Mouse (Mus musculus): ENCODE measurements around the gene Sco2. TPM values are rescaled to one million over a fixed set of nuclear protein-coding genes. Genes with fewer than 3 reads are reported as not detected.

The Sco2 gene
- polyA plus RNA-seq, 1 experiment from 2014 or later = 7.4 TPM

- Histone ChIP-seq H3K4me2 (no peak overlapping the region), H3K36me3 (ENCODE audit: control insufficient read depth, insufficient read depth, low read length) (no peaks in the 10 kb centered on the region), H3K27ac (ENCODE audit: low read depth, low read length) (no peak overlapping the region), H3K4me1 (ENCODE audit: control insufficient read depth, insufficient read depth, low read length) (no peaks in the 10 kb centered on the region), H3K27me3 (ENCODE audit: control insufficient read depth, insufficient read depth, low read length) (no peaks in the 10 kb centered on the region), H3K9me3 (replicated peaks; ENCODE audit: control insufficient read depth, low read length) (no peaks in the 10 kb centered on the region), H3K4me3 (ENCODE audit: low read depth, low read length) (no peak overlapping the region), H3K9ac (ENCODE audit: low read depth, low read length) (no peak overlapping the region)
- no peak for ATAC-seq (replicated peaks; ENCODE audit: insufficient number of reproducible peaks, low FRiP score, low TSS enrichment)
- WGBS (ENCODE audit: insufficient replicate concordance) = 79% methylated on average over 4 of the region's 4 CpGs
Observed at GRCm38 (mm10) chr15:89396883-89397282, 23.2 kb upstream of the Sco2 start.

- no peak overlapping the region for H3K4me2 ChIP-seq
- WGBS (ENCODE audit: insufficient replicate concordance) = 81% methylated on average over 10 of the region's 10 CpGs
- no peaks in the 10 kb centered on the region for H3K36me3 ChIP-seq (ENCODE audit: control insufficient read depth, insufficient read depth, low read length)
- H3K9me3 ChIP-seq (replicated peaks; ENCODE audit: control insufficient read depth, low read length) = no peaks in the 10 kb centered on the region
- ATAC-seq (replicated peaks; ENCODE audit: insufficient number of reproducible peaks, low FRiP score, low TSS enrichment) = no peak
- H3K9ac ChIP-seq (ENCODE audit: low read depth, low read length) = no peak overlapping the region
- H3K4me1 ChIP-seq (ENCODE audit: control insufficient read depth, insufficient read depth, low read length) = no peaks in the 10 kb centered on the region
- H3K4me3 ChIP-seq (ENCODE audit: low read depth, low read length) = no peak overlapping the region
- H3K27ac ChIP-seq (ENCODE audit: low read depth, low read length) = no peak overlapping the region
- H3K27me3 ChIP-seq (ENCODE audit: control insufficient read depth, insufficient read depth, low read length) = peaks cover 10% of the 10 kb centered on the region
Observed at GRCm38 (mm10) chr15:89390081-89390480, 16.4 kb upstream of the Sco2 start.

GRCm38 (mm10) chr15:89387127-89387526 lies 13.5 kb upstream of the Sco2 start:
- Histone ChIP-seq H3K9me3 (replicated peaks; ENCODE audit: control insufficient read depth, low read length) (no peaks in the 10 kb centered on the region), H3K4me1 (ENCODE audit: control insufficient read depth, insufficient read depth, low read length) (no peaks in the 10 kb centered on the region), H3K9ac (ENCODE audit: low read depth, low read length) (no peak overlapping the region), H3K4me3 (ENCODE audit: low read depth, low read length) (no peak overlapping the region), H3K36me3 (ENCODE audit: control insufficient read depth, insufficient read depth, low read length) (no peaks in the 10 kb centered on the region), H3K4me2 (no peak overlapping the region), H3K27ac (ENCODE audit: low read depth, low read length) (no peak overlapping the region), H3K27me3 (ENCODE audit: control insufficient read depth, insufficient read depth, low read length) (peaks cover 10% of the 10 kb centered on the region)
- no peak for ATAC-seq (replicated peaks; ENCODE audit: insufficient number of reproducible peaks, low FRiP score, low TSS enrichment)
- 34% methylated on average over 12 of the region's 12 CpGs for WGBS (ENCODE audit: insufficient replicate concordance)

- H3K4me3 ChIP-seq (ENCODE audit: low read depth, low read length) = no peak within 1 kb of the TSS
- H3K36me3 ChIP-seq (ENCODE audit: control insufficient read depth, insufficient read depth, low read length) = no peaks in the 10 kb centered on the region
- H3K4me1 ChIP-seq (ENCODE audit: control insufficient read depth, insufficient read depth, low read length) = no peaks in the 10 kb centered on the region; the same call in 1 of the 2 replicates
- H3K27me3 ChIP-seq (ENCODE audit: control insufficient read depth, insufficient read depth, low read length) = peaks cover 18% of the 10 kb centered on the region
- no peak within 1 kb of the TSS for H3K9ac ChIP-seq (ENCODE audit: low read depth, low read length)
- WGBS (ENCODE audit: insufficient replicate concordance) = 74% methylated on average over 7 of the region's 7 CpGs
- ATAC-seq (replicated peaks; ENCODE audit: insufficient number of reproducible peaks, low FRiP score, low TSS enrichment) = no peak
- no peaks in the 10 kb centered on the region for H3K9me3 ChIP-seq (replicated peaks; ENCODE audit: control insufficient read depth, low read length)
- H3K4me2 ChIP-seq = no peak within 1 kb of the TSS
- no peak within 1 kb of the TSS for H3K27ac ChIP-seq (ENCODE audit: low read depth, low read length)
Observed at GRCm38 (mm10) chr15:89384617-89385016, 11.0 kb upstream of the Sco2 start, which contains the start of gene Klhdc7b. TSS of gene Klhdc7b (plus strand) at chr15:89384917.

GRCm38 (mm10) chr15:89379429-89379828 lies 5.8 kb upstream of the Sco2 start:
- H3K27me3 ChIP-seq (ENCODE audit: control insufficient read depth, insufficient read depth, low read length) = peaks cover 46% of the 10 kb centered on the region
- H3K9ac ChIP-seq (ENCODE audit: low read depth, low read length) = peak overlapping the region; percentile 54; the same call in 1 of the 2 replicates
- peaks cover 16% of the 10 kb centered on the region for H3K4me1 ChIP-seq (ENCODE audit: control insufficient read depth, insufficient read depth, low read length)
- WGBS (ENCODE audit: insufficient replicate concordance) = 6% methylated on average over 10 of the region's 10 CpGs
- peak overlapping the region; percentile 48 for H3K4me3 ChIP-seq (ENCODE audit: low read depth, low read length)
- no peaks in the 10 kb centered on the region for H3K36me3 ChIP-seq (ENCODE audit: control insufficient read depth, insufficient read depth, low read length)
- no peak overlapping the region for H3K27ac ChIP-seq (ENCODE audit: low read depth, low read length)
- H3K4me2 ChIP-seq = peak overlapping the region; percentile 75
- ATAC-seq (replicated peaks; ENCODE audit: insufficient number of reproducible peaks, low FRiP score, low TSS enrichment) = no peak
- no peaks in the 10 kb centered on the region for H3K9me3 ChIP-seq (replicated peaks; ENCODE audit: control insufficient read depth, low read length)

- no peak within 1 kb of the TSS for H3K27ac ChIP-seq (ENCODE audit: low read depth, low read length)
- H3K36me3 ChIP-seq (ENCODE audit: control insufficient read depth, insufficient read depth, low read length) = no peaks in the 10 kb centered on the region
- 2% methylated on average over 33 of the region's 33 CpGs for WGBS (ENCODE audit: insufficient replicate concordance)
- peak within 1 kb of the TSS; percentile 48 for H3K4me3 ChIP-seq (ENCODE audit: low read depth, low read length)
- peak within 1 kb of the TSS; percentile 75 for H3K4me2 ChIP-seq
- H3K9ac ChIP-seq (ENCODE audit: low read depth, low read length) = peak within 1 kb of the TSS; percentile 54
- H3K9me3 ChIP-seq (replicated peaks; ENCODE audit: control insufficient read depth, low read length) = no peaks in the 10 kb centered on the region
- H3K4me1 ChIP-seq (ENCODE audit: control insufficient read depth, insufficient read depth, low read length) = peaks cover 19% of the 10 kb centered on the region
- H3K27me3 ChIP-seq (ENCODE audit: control insufficient read depth, insufficient read depth, low read length) = peaks cover 46% of the 10 kb centered on the region
- no peak for ATAC-seq (replicated peaks; ENCODE audit: insufficient number of reproducible peaks, low FRiP score, low TSS enrichment)
Observed at GRCm38 (mm10) chr15:89378831-89379401, 5.3 kb upstream of the Sco2 start, which contains the start of gene Odf3b. TSS of gene Odf3b (minus strand) at chr15:89379282.

GRCm38 (mm10) chr15:89377938-89378828 lies 4.5 kb upstream of the Sco2 start:
- Histone ChIP-seq H3K36me3 (ENCODE audit: control insufficient read depth, insufficient read depth, low read length) (no peaks in the 10 kb centered on the region), H3K27ac (ENCODE audit: low read depth, low read length) (no peak overlapping the region), H3K4me3 (ENCODE audit: low read depth, low read length) (peak overlapping the region; percentile 48), H3K9me3 (replicated peaks; ENCODE audit: control insufficient read depth, low read length) (no peaks in the 10 kb centered on the region), H3K4me1 (ENCODE audit: control insufficient read depth, insufficient read depth, low read length) (peaks cover 20% of the 10 kb centered on the region), H3K27me3 (ENCODE audit: control insufficient read depth, insufficient read depth, low read length) (peaks cover 46% of the 10 kb centered on the region), H3K9ac (ENCODE audit: low read depth, low read length) (peak overlapping the region; percentile 54), H3K4me2 (peak overlapping the region; percentile 75)
- WGBS (ENCODE audit: insufficient replicate concordance) = 14% methylated on average over 46 of the region's 46 CpGs
- no peak for ATAC-seq (replicated peaks; ENCODE audit: insufficient number of reproducible peaks, low FRiP score, low TSS enrichment)

GRCm38 (mm10) chr15:89377362-89377761 lies 3.7 kb upstream of the Sco2 start:
- Histone ChIP-seq H3K36me3 (ENCODE audit: control insufficient read depth, insufficient read depth, low read length) (no peaks in the 10 kb centered on the region), H3K4me3 (ENCODE audit: low read depth, low read length) (peak overlapping the region; percentile 14; the same call in 1 of the 2 replicates), H3K9ac (ENCODE audit: low read depth, low read length) (no peak overlapping the region), H3K9me3 (replicated peaks; ENCODE audit: control insufficient read depth, low read length) (no peaks in the 10 kb centered on the region), H3K4me1 (ENCODE audit: control insufficient read depth, insufficient read depth, low read length) (peaks cover 25% of the 10 kb centered on the region), H3K4me2 (peak overlapping the region; percentile 31), H3K27ac (ENCODE audit: low read depth, low read length) (no peak overlapping the region), H3K27me3 (ENCODE audit: control insufficient read depth, insufficient read depth, low read length) (peaks cover 46% of the 10 kb centered on the region)
- no peak for ATAC-seq (replicated peaks; ENCODE audit: insufficient number of reproducible peaks, low FRiP score, low TSS enrichment)
- 3% methylated on average over 18 of the region's 18 CpGs for WGBS (ENCODE audit: insufficient replicate concordance)
